Comparison of ENCODE assay signal across 16 mouse cellular contexts in genomic region chr7:100298861-100299510, GRCm38 (mm10). TPM values are rescaled to one million over a fixed set of nuclear protein-coding genes. Genes with fewer than 3 reads are reported as not detected.
DNase-seq lines count a peak whose midpoint lies in the region; ATAC-seq lines count a peak whose summit lies in the region.
"Had no signal": no experiment of that assay in that cellular context is flagged by ENCODE, and none has a peak within 500 bp of the region (broad histone marks: within the 10 kb centered on the region; RNA-seq: fewer than 3 reads in every experiment).

No protein-coding gene starts in this region.

- no peak overlapping the region for H3K4me3 ChIP-seq in heart, embryonic 13.5 days
- no peak overlapping the region for H3K4me3 ChIP-seq in midbrain, embryonic 11.5 days (ENCODE audit: low read depth, low read length)
- no peak overlapping the region for H3K4me3 ChIP-seq in midbrain, embryonic 13.5 days (replicated peaks)
- H3K4me3 ChIP-seq: forebrain, embryonic 10.5 days; midbrain, embryonic 15.5 days had no signal

- H3K4me2 ChIP-seq in heart, embryonic 13.5 days = no peak overlapping the region
- H3K4me2 ChIP-seq in midbrain, embryonic 11.5 days = no peak overlapping the region
- no peak overlapping the region for H3K4me2 ChIP-seq in midbrain, embryonic 13.5 days (replicated peaks)
- H3K4me2 ChIP-seq: midbrain, embryonic 15.5 days had no signal

- H3K9me3 ChIP-seq in heart, embryonic 13.5 days = no peaks in the 10 kb centered on the region
- H3K9me3 ChIP-seq in midbrain, embryonic 11.5 days (ENCODE audit: control insufficient read depth, low read length) = no peaks in the 10 kb centered on the region
- H3K9me3 ChIP-seq in midbrain, embryonic 13.5 days = no peaks in the 10 kb centered on the region
- H3K9me3 ChIP-seq: forebrain, embryonic 10.5 days; midbrain, embryonic 15.5 days had no signal

- H3K36me3 ChIP-seq in heart, embryonic 13.5 days = peaks cover 34% of the 10 kb centered on the region
- H3K36me3 ChIP-seq in midbrain, embryonic 11.5 days (ENCODE audit: control insufficient read depth, insufficient read depth, low read length) = no peaks in the 10 kb centered on the region
- H3K36me3 ChIP-seq in midbrain, embryonic 13.5 days = no peaks in the 10 kb centered on the region
- H3K36me3 ChIP-seq: forebrain, embryonic 10.5 days; midbrain, embryonic 15.5 days had no signal

- 62% methylated on average over 14 of the region's 14 CpGs for WGBS in heart, embryonic 13.5 days
- 74% methylated on average over 14 of the region's 14 CpGs for WGBS in midbrain, embryonic 11.5 days
- WGBS in midbrain, embryonic 13.5 days = 72% methylated on average over 14 of the region's 14 CpGs

- ATAC-seq in heart, embryonic 13.5 days (ENCODE audit: extremely low read depth, insufficient number of reproducible peaks, low FRiP score, low TSS enrichment) = no peak
- ATAC-seq in midbrain, embryonic 11.5 days (ENCODE audit: low FRiP score) = no peak
- no peak for ATAC-seq in midbrain, embryonic 13.5 days
- ATAC-seq: hindbrain, embryonic 16.5 days; midbrain, embryonic 15.5 days; Patski had no signal

- peak overlapping the region; percentile 68 for H3K27ac ChIP-seq in heart, embryonic 13.5 days (replicated peaks)
- no peak overlapping the region for H3K27ac ChIP-seq in midbrain, embryonic 11.5 days (ENCODE audit: low read depth, low read length)
- H3K27ac ChIP-seq in midbrain, embryonic 13.5 days = no peak overlapping the region
- H3K27ac ChIP-seq: forebrain, embryonic 10.5 days; midbrain, embryonic 15.5 days had no signal

- DNase-seq in heart, adult 18-20 months = no peak
- peak; percentile 79 for DNase-seq in midbrain, embryonic 11.5 days (ENCODE audit: low spot score, missing footprints)
- DNase-seq in forelimb bud, embryonic 11.5 days (ENCODE audit: low read depth, low spot score) = peak; percentile 37
- DNase-seq in frontal cortex, adult 2 months (ENCODE audit: extremely low spot score in 1 of 2, low spot score in 1 of 2) = no peak
- no peak for DNase-seq in adrenal gland, adult 8-10 months
- DNase-seq: cerebellum, adult 9-11 months; kidney, adult 11 months; left cerebral cortex, postnatal 4 days; thymus, postnatal 14 days had no signal

- H3K4me1 ChIP-seq in heart, embryonic 13.5 days = peaks cover 40% of the 10 kb centered on the region
- no peaks in the 10 kb centered on the region for H3K4me1 ChIP-seq in midbrain, embryonic 11.5 days (ENCODE audit: control insufficient read depth, insufficient read depth, low read length)
- peaks cover 20% of the 10 kb centered on the region for H3K4me1 ChIP-seq in midbrain, embryonic 13.5 days (replicated peaks)
- H3K4me1 ChIP-seq: midbrain, embryonic 15.5 days had no signal

- H3K9ac ChIP-seq in heart, embryonic 13.5 days = no peak overlapping the region
- H3K9ac ChIP-seq in midbrain, embryonic 11.5 days (ENCODE audit: low read length) = no peak overlapping the region
- no peak overlapping the region for H3K9ac ChIP-seq in midbrain, embryonic 13.5 days (replicated peaks)
- H3K9ac ChIP-seq: midbrain, embryonic 15.5 days had no signal

- H3K27me3 ChIP-seq in heart, embryonic 13.5 days (replicated peaks) = no peaks in the 10 kb centered on the region
- no peaks in the 10 kb centered on the region for H3K27me3 ChIP-seq in midbrain, embryonic 11.5 days (ENCODE audit: control insufficient read depth, insufficient read depth, low read length)
- H3K27me3 ChIP-seq in midbrain, embryonic 13.5 days = no peaks in the 10 kb centered on the region
- H3K27me3 ChIP-seq: midbrain, embryonic 15.5 days; Patski had no signal

RNA-seq across cellular contexts. Expression of gene P4ha3, which starts 13.7 kb away (rescaled TPM):
- polyA plus RNA-seq in heart, embryonic 13.5 days (2015; fragmentation: Nextera tagmentation; extraction: Ambion mirVana) = 11.0 and 11.6 TPM in 2 replicates
- under 1 TPM; 0.31 to 0.55 TPM for total RNA-seq in heart, adult 18-20 months (2021)
- 5.1 and 6.1 TPM in 2 replicates for polyA plus RNA-seq in midbrain, embryonic 11.5 days (2014; fragmentation: Nextera tagmentation; extraction: Ambion mirVana)
- 3.6 and 5.5 TPM in 2 replicates for polyA plus RNA-seq in midbrain, embryonic 13.5 days (2015; fragmentation: Nextera tagmentation; extraction: Ambion mirVana)
- polyA plus RNA-seq in frontal cortex, adult 2 months (2012; rRNA removed) = 4.7 and 4.8 TPM in 2 replicates
- 1 to 10 TPM in 1 of 4 experiments, under 1 TPM in 3; 0.49 to 1.1 (median 0.81) TPM for total RNA-seq in adrenal gland, adult 8-10 months (2022)
- total RNA-seq: neutrophil, adult 5-6 weeks had no signal

Comparison
In these comparisons a context has a peak if more than half of its experiments do, and no peak if none do; other contexts are left out.
1. DNase-seq: peak in midbrain, embryonic 11.5 days (single experiment) and forelimb bud, embryonic 11.5 days (single experiment); none in heart, adult 18-20 months (0 of 2), frontal cortex, adult 2 months (0 of 2) and adrenal gland, adult 8-10 months (single experiment).